Mouse (Mus musculus) cerebellum, adult 2 months (tissue): Measurements from ENCODE around the gene Negr1. TPM values are rescaled to one million over a fixed set of nuclear protein-coding genes. Genes with fewer than 3 reads are reported as not detected.

Experiments
- DNase-seq, 2 experiments: peaks; one replicate each; pipeline ENCODE4 v3.0.0; 2021
- H3K27ac ChIP-seq: fragments of 200-500 bp; 2 replicates; pipeline ENCODE4 v1.5.1; 2012; ENCODE audit warnings: low read length, control low read depth, inconsistent platforms; ENCODE audit not compliant: insufficient read depth
- H3K27me3 ChIP-seq: fragments of 200-500 bp; 2 replicates; pipeline ENCODE4 v1.6.1; 2012; ENCODE audit warnings: inconsistent platforms, mild to moderate bottlenecking, low read length, moderate library complexity; ENCODE audit not compliant: control insufficient read depth, insufficient read depth
- H3K4me1 ChIP-seq: fragments of 200-500 bp; 2 replicates; pipeline ENCODE4 v1.6.1; 2011; ENCODE audit warnings: low read length; ENCODE audit not compliant: control insufficient read depth, insufficient read depth
- H3K4me3 ChIP-seq: fragments of 200-500 bp; replicated peaks from 2 replicates; pipeline ENCODE3; 2011; ENCODE audit warnings: mild to moderate bottlenecking, low read depth, low read length, control low read depth; ENCODE audit not compliant: insufficient read depth
- CTCF ChIP-seq: fragments of 200-500 bp; IDR thresholded peaks from 2 replicates; pipeline ENCODE4 v1.5.1; 2011; ENCODE audit warnings: low read depth, mild to moderate bottlenecking, control low read depth, low read length, moderate library complexity, borderline replicate concordance; ENCODE audit not compliant: insufficient read depth
- POLR2A ChIP-seq: fragments of 200-500 bp; IDR thresholded peaks from 2 replicates; pipeline ENCODE4 v1.6.1; 2011; ENCODE audit warnings: low read length, control low read depth, borderline replicate concordance; ENCODE audit not compliant: insufficient read depth
- WGBS: fragments of 180-500 bp; shearing (Covaris S2); methylation state at CpG from one replicate; pipeline ENCODE4 v1.1.7; 2018; 5-methylcytosine and 5-hydroxymethylcytosine counted together
- polyA plus RNA-seq: library from polyadenylated mRNA; depleted of rRNA; stranded (reverse); fragments of >200 nt; gene quantifications from 2 replicates; pipeline ENCODE4 v1.2.3, GENCODE M21; 2012

The Negr1 gene
- polyA plus RNA-seq, 1 experiment: 83.3 TPM

- no peak for TF ChIP-seq POLR2A
- no peak for TF ChIP-seq CTCF
- DNase-seq: no peak
- H3K27ac ChIP-seq: no peak overlapping the region
- 64% methylated on average over 4 of the region's 4 CpGs for WGBS
- no peaks in the 10 kb centered on the region for H3K4me1 ChIP-seq
- no peaks in the 10 kb centered on the region for H3K27me3 ChIP-seq
- no peak overlapping the region for H3K4me3 ChIP-seq
These were observed 742.0 kb downstream of the Negr1 start for GRCm38 (mm10) chr3:157303430-157304116.

DNA sequence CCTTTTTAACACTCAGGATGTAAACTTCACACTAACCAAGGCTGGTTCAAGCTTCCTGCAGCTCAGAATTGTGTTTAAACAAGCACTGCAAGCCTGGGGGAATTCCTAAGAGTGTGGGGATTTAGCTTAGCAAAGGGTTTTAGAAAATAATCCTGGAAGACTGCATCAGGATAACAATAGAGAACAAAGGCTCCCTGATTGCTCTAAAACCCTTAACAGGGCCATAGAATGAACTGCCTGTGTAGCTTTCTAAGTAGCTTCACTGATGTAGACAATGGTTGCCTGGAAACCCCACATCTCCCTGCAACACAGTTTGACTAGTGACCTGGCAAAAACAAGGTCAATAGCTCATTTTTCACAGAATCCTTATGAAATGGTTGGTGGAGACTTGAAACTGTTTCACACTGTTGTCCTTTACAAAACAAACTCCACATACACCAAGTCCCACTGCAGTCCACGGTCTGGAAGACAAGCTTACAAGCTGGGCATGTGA, 759.5 kb downstream of the Negr1 start:
- Histone ChIP-seq H3K4me3 (no peak overlapping the region), H3K27me3 (no peaks in the 10 kb centered on the region), H3K27ac (no peak overlapping the region), H3K4me1 (no peaks in the 10 kb centered on the region)
- TF ChIP-seq CTCF: no peak
- TF ChIP-seq POLR2A: no peak
- WGBS: 45% methylated on average over 1 of the region's 1 CpGs
- DNase-seq: no peak

DNA sequence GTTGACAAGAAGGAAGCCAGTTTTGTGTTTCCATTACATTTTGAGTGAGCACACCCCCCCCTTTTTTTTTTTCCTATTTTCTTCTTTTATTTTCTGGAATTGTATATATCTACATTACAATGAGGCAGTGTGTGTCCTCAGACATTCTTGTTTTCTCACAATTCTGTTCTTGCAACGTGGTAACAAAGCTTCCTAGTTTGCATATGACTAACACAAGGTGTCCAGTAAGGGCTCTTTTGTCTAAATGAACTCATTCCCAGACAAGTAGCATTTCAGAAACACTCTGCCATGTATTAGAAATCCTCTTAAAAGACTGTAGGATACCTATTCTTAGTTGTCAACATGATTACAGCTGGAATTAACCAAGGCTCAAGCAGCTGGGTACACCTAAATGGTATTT, 760.2 kb downstream of the Negr1 start:
- Histone ChIP-seq H3K4me3 (no peak overlapping the region), H3K27me3 (no peaks in the 10 kb centered on the region), H3K4me1 (no peaks in the 10 kb centered on the region), H3K27ac (no peak overlapping the region)
- DNase-seq: no peak
- TF ChIP-seq CTCF (no peak), POLR2A (no peak)
- WGBS: 64% methylated on average over 1 of the region's 1 CpGs

- Histone ChIP-seq H3K4me1 (no peaks in the 10 kb centered on the region), H3K4me3 (no peak overlapping the region), H3K27ac (no peak overlapping the region), H3K27me3 (no peaks in the 10 kb centered on the region)
- no peak for TF ChIP-seq CTCF
- no peak for TF ChIP-seq POLR2A
- 78% methylated on average over 1 of the region's 1 CpGs for WGBS
- DNase-seq: no peak
These were observed 772.6 kb downstream of the Negr1 start for GRCm38 (mm10) chr3:157334169-157334568.

DNA sequence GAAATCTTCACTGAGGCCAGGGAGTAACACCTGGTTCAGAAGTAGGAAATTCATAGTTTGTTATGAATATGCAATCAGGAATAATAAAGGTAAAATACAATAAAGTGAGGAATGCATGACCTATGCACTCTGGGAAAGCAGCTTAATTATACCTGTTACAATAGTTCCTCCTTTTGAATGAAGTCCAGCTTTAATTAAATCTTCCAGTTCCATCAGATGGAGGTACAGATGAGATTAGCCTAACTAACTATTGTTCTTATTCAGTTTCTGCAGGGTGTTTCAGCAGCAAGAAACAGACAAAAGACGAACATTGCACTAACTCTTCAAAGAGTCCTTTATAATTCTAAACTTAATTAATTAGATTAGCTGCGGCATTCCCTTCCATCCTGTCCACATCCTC, 787.9 kb downstream of the Negr1 start:
- DNase-seq: no peak
- Histone ChIP-seq H3K27ac (no peak overlapping the region), H3K4me1 (no peaks in the 10 kb centered on the region), H3K4me3 (no peak overlapping the region), H3K27me3 (no peaks in the 10 kb centered on the region)
- WGBS: 40% methylated on average over 2 of the region's 2 CpGs
- TF ChIP-seq POLR2A (no peak), CTCF (no peak)

DNA sequence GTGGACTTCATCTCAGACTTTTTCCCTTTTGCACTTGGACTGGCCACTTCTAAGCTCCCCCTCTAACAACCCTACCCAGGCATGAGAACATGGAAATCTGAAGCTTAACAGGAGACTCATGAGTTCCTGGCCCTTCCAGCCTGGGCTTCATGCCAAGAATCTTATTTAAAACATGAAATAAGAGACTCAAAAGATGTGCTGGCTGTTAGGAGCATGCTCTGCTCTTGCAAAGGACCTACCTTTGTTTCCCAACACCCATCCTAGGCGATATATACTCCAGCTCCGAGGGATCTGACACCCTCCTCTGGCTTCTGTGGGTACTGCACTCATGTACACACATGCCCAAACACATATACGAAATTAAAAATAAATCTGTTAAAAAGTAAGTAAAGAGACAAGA, 797.3 kb downstream of the Negr1 start:
- Histone ChIP-seq H3K4me3 (no peak overlapping the region), H3K4me1 (no peaks in the 10 kb centered on the region), H3K27me3 (no peaks in the 10 kb centered on the region), H3K27ac (no peak overlapping the region)
- DNase-seq: no peak
- 64% methylated on average over 3 of the region's 3 CpGs for WGBS
- peak; percentile 14; the same call in 1 of the 2 replicates for TF ChIP-seq CTCF
- no peak for TF ChIP-seq POLR2A

DNA sequence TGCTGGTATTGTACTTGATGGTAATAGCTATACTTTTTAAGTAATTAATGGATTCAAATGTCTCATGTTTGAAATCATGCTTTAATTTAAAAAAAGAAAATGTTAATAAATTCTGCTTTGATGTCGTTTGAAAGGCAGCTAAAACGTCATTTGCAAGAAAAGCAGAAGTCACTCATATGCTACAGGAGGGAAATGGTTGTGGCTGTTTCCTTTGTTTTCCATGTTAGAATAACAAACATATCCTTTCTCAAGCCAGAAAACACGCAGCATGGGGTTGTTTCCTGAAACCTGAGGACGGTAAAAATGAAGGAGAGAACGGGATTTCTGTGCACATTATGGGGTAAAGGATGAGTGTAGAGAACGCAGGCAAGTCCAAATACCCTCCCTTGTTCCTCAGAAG, 798.2 kb downstream of the Negr1 start:
- 85% methylated on average over 6 of the region's 6 CpGs for WGBS
- no peak for TF ChIP-seq POLR2A
- Histone ChIP-seq H3K27ac (no peak overlapping the region), H3K4me1 (no peaks in the 10 kb centered on the region), H3K4me3 (no peak overlapping the region), H3K27me3 (no peaks in the 10 kb centered on the region)
- DNase-seq: no peak
